Mouse (Mus musculus) E14TG2a.4 (cell line): Measurements from ENCODE around the gene Enkd1.

Experiments used
- H3K27me3 ChIP-seq: 2 replicates; pipeline ENCODE4 v1.6.1; 2014; ENCODE audit warnings: low read length, control low read depth; ENCODE audit not compliant: insufficient read depth
- H3K36me3 ChIP-seq: 2 replicates; pipeline ENCODE4 v1.6.1; 2014; ENCODE audit warnings: low read length, control low read depth; ENCODE audit not compliant: insufficient read depth
- H3K4me1 ChIP-seq: replicated peaks from 2 replicates; pipeline ENCODE4 v1.6.1; 2014; ENCODE audit warnings: low read depth, low read length, control low read depth
- H3K4me3 ChIP-seq: replicated peaks from 2 replicates; pipeline ENCODE4 v1.5.1; 2014; ENCODE audit warnings: mild to moderate bottlenecking, low read length
- H3K9me3 ChIP-seq: 2 replicates; pipeline ENCODE4 v1.6.1; 2014; ENCODE audit warnings: low read length, control low read depth
- CTCF ChIP-seq: conservative IDR thresholded peaks from 2 replicates; pipeline ENCODE4 v1.5.1; 2014; ENCODE audit warnings: low read length
- NANOG ChIP-seq: IDR thresholded peaks from 2 replicates; pipeline ENCODE4 v1.6.1; 2014; ENCODE audit warnings: borderline replicate concordance, low read length, mixed read lengths
- POU5F1 ChIP-seq: IDR thresholded peaks from 2 replicates; pipeline ENCODE4 v1.6.1; 2014; ENCODE audit warnings: low read length, borderline replicate concordance

Gene Enkd1

DNA sequence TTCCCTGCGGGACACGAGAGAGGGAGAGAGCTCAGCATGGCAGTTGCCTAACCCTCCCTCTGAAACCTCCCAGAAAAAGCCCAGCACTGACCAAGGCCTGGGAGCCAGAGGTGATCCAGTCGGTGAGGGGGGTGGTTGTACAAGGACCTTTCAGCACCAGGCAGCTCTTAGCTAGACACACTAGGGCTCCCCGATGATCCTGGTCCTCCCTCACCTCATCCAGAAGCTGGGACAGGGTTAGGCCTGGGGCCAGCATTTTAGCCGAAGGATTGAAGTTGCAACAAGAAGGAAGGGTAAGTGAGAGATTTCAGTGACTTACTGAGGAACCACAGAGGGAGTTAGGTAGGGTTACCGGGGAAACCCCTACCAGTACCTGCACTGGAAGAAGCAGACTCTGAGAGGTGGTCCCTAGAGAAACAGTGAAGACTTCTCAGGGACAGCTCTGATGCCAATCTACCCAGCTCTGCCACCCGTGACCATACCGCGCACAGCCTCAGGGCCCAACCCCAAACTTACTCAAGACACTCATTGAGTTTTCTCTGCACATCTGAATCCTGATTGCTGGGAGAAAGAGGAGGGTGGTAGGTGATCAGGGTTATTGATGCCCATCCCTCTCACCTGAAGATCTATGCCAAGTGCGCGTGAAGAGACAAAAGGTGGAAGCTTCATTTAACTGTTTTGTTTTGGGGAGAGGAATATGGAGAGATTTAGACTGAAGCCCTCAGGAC, 8.4 kb downstream of the Enkd1 start:
- peaks cover 64% of the 10 kb centered on the region for H3K36me3 ChIP-seq
- TF ChIP-seq NANOG (no peak), POU5F1 (no peak), CTCF (no peak)
- peaks cover 29% of the 10 kb centered on the region for H3K27me3 ChIP-seq
- peak overlapping the region; percentile 93 for H3K4me3 ChIP-seq
- H3K9me3 ChIP-seq: no peaks in the 10 kb centered on the region
- H3K4me1 ChIP-seq: peaks cover 59% of the 10 kb centered on the region

DNA sequence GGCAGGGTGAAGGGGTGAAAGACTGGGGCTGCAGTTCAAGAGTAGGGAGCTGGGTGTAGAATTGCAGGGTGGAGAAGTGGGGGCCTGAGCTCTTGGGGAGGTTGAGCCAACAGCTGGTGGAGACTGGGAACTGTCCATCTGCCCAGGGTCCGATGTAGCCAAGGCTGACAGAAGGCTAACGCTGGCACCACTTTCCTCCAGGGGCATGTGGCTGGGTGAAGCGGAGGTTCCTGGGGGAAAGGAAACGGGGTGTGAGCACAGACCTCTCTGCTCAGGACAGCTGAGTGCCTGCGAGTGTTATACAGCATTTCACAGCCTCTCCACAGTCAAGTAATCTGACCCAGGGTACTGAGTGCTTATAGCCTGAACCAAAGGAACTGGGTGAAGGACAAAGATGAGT, 9.3 kb downstream of the Enkd1 start:
- Histone ChIP-seq H3K36me3 (peaks cover 56% of the 10 kb centered on the region), H3K27me3 (peaks cover 37% of the 10 kb centered on the region), H3K4me1 (peaks cover 56% of the 10 kb centered on the region), H3K4me3 (no peak overlapping the region), H3K9me3 (no peaks in the 10 kb centered on the region)
- TF ChIP-seq POU5F1 (no peak), CTCF (no peak), NANOG (no peak)

DNA sequence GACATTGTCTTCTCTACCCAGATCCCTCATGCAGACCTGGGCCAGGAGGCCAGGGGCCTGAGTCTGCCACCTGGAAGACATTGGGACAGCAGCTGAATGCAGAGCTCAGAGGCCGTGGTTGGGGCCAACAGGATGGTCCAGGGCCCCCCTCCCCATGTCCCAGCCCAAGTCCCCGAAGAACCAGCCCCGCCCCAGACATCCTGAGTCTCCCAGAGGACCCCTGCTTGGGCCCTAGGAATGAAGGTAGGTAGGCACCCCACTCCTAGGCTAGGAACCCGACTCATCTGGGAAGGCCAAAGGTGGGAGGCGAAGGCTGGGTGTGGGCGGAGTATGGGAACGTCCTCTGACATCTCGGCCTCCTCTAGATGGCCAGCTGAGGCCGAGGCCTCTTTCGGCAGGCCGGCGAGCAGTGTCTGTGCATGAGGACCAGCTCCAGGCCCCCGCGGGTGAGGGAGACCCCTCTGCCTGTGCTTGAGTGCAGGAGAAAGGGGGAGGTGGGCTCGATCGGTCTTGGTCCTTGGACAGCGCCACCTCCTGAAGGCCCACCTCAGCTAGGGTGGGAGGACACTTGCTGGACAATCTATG, 10.7 kb downstream of the Enkd1 start:
- Histone ChIP-seq H3K4me3 (no peak overlapping the region), H3K36me3 (peaks cover 51% of the 10 kb centered on the region), H3K4me1 (peaks cover 46% of the 10 kb centered on the region), H3K27me3 (peaks cover 49% of the 10 kb centered on the region), H3K9me3 (peaks cover 7% of the 10 kb centered on the region; the same call in 1 of the 2 replicates)
- TF ChIP-seq CTCF: no peak
- TF ChIP-seq POU5F1: no peak
- no peak for TF ChIP-seq NANOG

DNA sequence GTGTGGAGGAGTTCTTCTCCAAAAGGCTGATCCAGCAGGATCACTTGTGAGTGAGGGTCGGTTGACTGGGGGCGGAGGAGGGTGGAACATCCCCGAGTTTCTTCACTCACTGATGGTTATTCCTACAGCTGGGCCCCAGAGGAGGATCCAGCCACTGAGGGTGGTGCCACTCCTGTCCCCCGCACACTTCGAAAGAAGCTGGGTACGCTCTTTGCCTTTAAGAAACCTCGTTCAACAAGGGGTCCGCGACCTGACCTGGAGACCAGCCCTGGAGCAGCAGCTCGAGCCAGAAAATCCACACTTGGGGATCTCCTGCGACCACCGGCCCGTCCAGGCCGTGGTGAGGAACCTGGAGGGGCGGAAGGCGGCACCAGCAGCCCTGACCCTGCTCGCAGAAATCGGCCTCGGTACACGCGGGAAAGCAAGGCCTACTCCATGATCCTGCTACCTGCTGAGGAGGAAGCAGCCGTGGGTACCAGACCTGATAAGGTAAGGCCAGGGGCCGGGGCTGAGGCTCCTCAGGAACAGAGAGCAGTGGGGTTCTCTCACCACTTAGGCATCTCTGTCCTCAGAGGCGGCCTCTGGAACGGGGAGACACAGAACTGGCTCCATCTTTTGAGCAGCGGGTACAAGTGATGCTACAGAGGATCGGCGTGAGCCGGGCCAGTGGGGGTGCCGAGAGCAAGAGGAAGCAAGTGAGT, 12.8 kb downstream of the Enkd1 start:
- H3K4me1 ChIP-seq: peaks cover 47% of the 10 kb centered on the region
- peak overlapping the region; percentile 80 for H3K4me3 ChIP-seq
- peaks cover 50% of the 10 kb centered on the region for H3K36me3 ChIP-seq
- peaks cover 7% of the 10 kb centered on the region; the same call in 1 of the 2 replicates for H3K9me3 ChIP-seq
- no peak for TF ChIP-seq CTCF
- TF ChIP-seq POU5F1: no peak
- TF ChIP-seq NANOG: no peak
- peaks cover 62% of the 10 kb centered on the region for H3K27me3 ChIP-seq

DNA sequence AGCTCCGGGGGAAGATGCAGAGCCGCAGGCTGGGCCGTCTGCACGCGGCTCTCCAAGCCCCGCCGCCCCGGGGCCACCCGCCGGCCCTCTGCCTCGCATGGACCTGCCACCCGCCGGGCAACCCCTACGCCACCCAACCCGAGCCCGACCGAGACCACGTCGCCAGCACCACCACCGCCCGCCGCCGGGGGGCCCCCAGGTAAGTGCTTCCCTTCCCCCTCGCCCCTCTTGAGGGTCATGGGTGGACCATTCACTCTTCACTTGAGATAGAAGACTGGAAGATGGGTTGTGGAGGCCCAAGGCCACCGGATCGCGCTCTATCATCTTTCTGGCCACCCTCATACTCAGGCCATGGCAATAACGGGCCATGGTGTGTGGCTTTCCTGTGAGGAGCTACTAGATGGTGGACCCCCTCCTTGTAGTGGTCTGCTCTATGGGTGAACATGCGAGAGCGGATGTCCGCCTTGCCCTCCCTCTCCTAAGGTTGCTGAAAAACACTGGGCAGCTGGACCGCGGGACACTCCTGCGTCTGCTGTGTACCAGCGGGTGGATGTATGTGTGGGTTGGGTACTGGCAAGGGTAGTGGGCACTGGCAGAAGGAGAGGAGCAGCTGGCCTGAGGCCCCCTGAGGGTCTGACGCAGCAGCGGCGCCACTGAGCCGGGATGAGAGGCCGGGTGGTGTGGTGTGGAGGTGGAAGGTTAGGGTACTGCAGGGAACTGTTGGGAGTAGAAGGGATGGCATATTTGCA, 13.8 kb downstream of the Enkd1 start:
- Histone ChIP-seq H3K27me3 (peaks cover 67% of the 10 kb centered on the region), H3K36me3 (peaks cover 46% of the 10 kb centered on the region), H3K4me3 (peak overlapping the region; percentile 80), H3K4me1 (peaks cover 48% of the 10 kb centered on the region), H3K9me3 (peaks cover 7% of the 10 kb centered on the region; the same call in 1 of the 2 replicates)
- TF ChIP-seq POU5F1: no peak
- TF ChIP-seq NANOG: no peak
- TF ChIP-seq CTCF: no peak

DNA sequence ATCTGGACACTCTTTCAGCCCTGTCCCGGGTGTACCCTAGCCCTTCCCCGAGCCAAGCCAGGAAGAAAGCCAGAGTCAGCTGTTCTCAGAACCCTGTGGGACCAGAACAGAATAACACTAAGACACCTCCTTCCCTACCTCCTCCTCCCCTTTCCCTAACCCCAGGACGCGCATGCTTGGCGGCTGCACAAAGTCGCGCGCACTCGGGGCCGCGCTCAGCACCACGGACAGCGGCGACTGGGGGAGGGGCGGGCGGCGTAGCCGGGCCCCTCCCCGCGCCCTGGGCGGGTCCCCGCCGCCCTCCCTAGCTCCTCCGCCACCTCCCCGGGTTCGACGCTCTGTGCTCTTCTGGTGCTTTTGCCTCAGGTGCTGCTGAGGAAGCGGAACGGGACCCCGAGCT, 14.4 kb downstream of the Enkd1 start:
- H3K27me3 ChIP-seq: peaks cover 72% of the 10 kb centered on the region
- H3K9me3 ChIP-seq: peaks cover 7% of the 10 kb centered on the region; the same call in 1 of the 2 replicates
- no peak for TF ChIP-seq NANOG
- TF ChIP-seq CTCF: no peak
- no peak for TF ChIP-seq POU5F1
- H3K4me3 ChIP-seq: peak overlapping the region; percentile 80
- H3K4me1 ChIP-seq: peaks cover 53% of the 10 kb centered on the region
- peaks cover 42% of the 10 kb centered on the region for H3K36me3 ChIP-seq

DNA sequence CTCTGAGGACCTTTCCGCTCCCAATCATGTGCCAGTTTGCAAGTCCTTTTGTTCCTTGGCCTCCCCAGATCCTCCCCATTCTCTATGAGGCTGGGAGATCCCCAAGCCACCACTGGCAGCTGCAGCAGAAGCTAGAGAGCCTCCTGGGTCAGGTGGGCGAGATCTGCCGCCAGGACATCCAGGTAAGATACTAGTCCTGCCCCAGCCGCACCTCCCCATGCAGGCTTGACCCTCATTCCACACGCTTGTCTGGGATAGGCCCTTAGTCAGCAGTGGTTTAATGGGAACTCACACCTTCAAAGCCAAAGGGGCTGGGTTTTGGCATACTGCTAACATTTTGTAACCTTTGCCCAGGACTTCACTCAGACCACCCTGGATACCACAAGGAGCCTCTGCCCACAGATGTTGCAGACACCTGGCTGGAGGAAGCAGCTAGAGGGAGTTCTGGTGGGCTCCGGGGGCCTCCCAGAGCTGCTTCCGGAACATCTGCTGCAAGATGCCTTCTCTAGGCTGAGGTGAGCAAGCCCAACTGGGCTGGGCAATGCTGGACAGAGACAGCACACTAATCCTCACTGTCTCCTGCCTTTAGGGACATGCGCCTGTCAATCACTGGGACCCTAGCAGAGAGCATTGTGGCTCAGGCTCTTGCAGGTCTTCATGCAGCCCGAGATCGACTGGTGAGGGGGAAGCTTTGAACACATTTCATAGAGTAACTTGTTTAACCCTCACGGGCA, 15.4 kb downstream of the Enkd1 start:
- Histone ChIP-seq H3K4me1 (peaks cover 63% of the 10 kb centered on the region), H3K9me3 (peaks cover 7% of the 10 kb centered on the region; the same call in 1 of the 2 replicates), H3K36me3 (peaks cover 32% of the 10 kb centered on the region), H3K4me3 (no peak overlapping the region), H3K27me3 (peaks cover 83% of the 10 kb centered on the region)
- TF ChIP-seq CTCF (no peak), POU5F1 (no peak), NANOG (no peak)

DNA sequence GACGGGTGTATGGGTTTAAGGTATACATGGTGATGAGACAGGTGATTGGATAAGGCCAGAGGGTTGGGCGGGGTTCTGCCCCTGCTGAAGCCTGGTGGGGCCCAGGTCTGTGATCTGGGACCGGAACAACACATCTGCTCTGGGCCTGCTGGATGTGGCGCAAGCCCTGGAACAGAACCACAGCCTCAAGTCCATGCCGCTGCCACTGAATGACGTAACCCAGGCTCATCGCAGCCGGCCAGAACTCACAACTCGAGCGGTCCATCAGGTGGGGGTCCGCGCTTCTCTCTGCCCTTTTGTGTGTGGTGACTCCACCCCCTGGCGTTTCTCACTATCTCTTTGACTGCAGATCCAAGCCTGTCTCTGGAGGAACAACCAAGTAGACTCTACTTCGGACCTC, 17.0 kb downstream of the Enkd1 start:
- peaks cover 15% of the 10 kb centered on the region for H3K36me3 ChIP-seq
- peaks cover 75% of the 10 kb centered on the region for H3K4me1 ChIP-seq
- peak overlapping the region; percentile 21; the same call in 1 of the 2 replicates for H3K4me3 ChIP-seq
- TF ChIP-seq POU5F1: no peak
- TF ChIP-seq CTCF: no peak
- no peak for TF ChIP-seq NANOG
- H3K27me3 ChIP-seq: peaks cover 71% of the 10 kb centered on the region
- H3K9me3 ChIP-seq: peaks cover 7% of the 10 kb centered on the region; the same call in 1 of the 2 replicates
